Mouse (Mus musculus): ENCODE data around the gene Nek5. TPM values are rescaled to one million over a fixed set of nuclear protein-coding genes. Genes with fewer than 3 reads are reported as not detected.

Gene Nek5
- total RNA-seq, 1 experiment from 2014 or later: not detected

DNA sequence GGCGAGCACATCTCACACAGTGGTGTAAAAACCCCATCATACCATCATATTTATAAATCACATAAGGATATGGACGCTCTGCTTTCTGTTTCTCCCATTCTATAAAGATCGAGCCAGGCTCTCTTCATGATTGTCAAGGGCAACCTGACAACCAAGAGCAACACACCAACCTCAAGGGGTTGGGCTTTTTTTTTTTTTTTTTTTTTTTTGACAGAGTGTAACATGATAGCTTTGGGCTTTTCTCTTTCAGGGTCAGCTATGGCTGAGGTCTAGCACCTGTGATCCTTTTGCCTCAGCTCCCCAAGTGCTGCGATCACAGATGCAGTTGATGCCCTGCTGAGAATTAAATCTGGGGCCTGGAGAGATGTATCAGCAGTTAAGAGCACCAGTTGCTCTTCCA, 17.8 kb downstream of the Nek5 start:
- ATAC-seq (replicated peaks; ENCODE audit: low read depth, poor library complexity, severe bottlenecking): no peak

GRCm38 (mm10) chr8:22091568-22091967, 33.3 kb downstream of the Nek5 start:
- ATAC-seq (replicated peaks; ENCODE audit: low read depth, poor library complexity, severe bottlenecking): no peak

DNA sequence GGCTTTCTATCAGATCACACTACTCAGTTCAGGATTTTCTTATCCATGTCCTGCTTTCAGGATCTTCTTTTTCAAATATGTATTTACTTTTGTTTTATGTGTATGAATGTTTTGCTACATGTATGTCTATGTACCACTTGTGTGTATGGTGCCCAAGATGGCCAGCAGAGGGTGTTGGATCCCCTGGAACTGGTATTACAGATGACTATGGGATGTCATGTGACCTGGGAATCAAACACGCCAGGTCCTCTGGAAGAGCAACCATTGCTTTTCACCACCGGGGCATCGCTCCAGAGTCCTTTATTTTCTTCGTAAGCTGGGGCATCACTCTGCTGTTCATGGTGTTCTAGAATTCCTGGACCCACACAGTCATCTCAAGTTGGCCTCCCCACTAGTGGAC, 35.6 kb downstream of the Nek5 start:
- ATAC-seq (replicated peaks; ENCODE audit: low read depth, poor library complexity, severe bottlenecking): no peak

GRCm38 (mm10) chr8:22079313-22080007, 45.4 kb downstream of the Nek5 start:
- peak; percentile 42; the same call in 1 of the 2 replicates for ATAC-seq (replicated peaks; ENCODE audit: low read depth, poor library complexity, severe bottlenecking)

- no peak for ATAC-seq (replicated peaks; ENCODE audit: low read depth, poor library complexity, severe bottlenecking)
Measured at GRCm38 (mm10) chr8:22061126-22061525, 63.7 kb downstream of the Nek5 start.

- peak; percentile 97 for ATAC-seq (replicated peaks; ENCODE audit: low read depth, poor library complexity, severe bottlenecking)
Measured at GRCm38 (mm10) chr8:22060446-22060889, 64.4 kb downstream of the Nek5 start, which contains the start of gene Alg11. Gene Alg11 (plus strand): TSS chr8:22060721.

DNA sequence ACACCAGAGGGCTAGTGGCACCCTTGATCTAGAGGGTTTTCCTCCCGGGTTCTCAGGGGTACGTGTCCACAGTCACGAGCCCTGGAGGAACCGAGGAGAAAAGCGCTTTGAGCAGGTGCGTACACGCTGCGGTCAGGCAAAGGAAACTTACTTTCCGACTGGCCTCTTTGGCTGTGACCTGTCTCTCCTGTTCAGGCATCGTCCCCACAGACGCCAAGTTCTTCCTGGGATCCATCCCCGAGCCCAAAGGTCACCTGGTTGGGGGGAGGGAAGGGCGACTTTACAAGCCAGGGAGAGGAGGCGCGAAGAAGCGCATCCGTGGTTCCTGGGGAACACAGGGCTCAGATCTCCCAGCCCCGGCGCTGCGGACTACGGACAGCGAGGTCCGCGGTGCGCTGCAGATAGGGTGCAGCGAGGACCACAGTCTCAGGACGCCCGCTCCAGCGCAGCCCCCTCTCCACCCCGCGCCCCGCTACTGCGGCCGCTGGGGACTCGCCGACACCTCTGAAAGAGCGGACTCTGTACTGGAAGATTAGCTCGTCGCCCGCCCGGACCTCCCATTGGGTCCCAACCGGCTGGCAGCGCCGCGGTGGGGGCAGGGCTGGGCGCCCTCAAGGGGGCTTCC, 64.9 kb downstream of the Nek5 start, which contains the start of gene Atp7b:
Gene Atp7b (minus strand): TSS at position 485 of the 625 bp plus-strand sequence.
- ATAC-seq (replicated peaks; ENCODE audit: low read depth, poor library complexity, severe bottlenecking): peak; percentile 36

DNA sequence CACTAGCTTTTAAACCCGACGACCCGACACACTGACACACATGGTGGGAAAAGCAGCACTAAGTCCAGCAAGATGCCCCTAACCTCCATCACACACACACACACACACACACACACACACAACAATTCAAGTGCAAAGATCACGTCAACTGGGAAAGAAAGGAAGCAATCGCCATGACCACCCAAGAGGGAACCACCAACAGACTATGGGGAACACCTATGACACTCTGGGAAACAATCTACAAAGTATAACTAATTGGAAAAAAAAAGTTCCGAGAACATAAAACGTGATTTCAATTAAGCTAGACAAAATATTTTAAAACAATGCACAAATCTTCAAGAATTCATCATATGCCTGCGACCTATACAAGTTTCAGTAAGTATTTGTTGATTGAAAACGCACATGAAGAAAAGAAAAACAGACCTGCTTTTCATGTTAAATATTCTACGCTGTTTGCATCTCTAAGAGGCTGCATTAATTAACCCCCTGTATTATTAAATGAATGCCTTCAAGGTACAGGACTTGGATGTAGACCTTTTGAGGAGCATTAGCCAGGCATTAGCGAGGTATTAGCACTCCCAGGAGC, 65.6 kb downstream of the Nek5 start:
- no peak for ATAC-seq (replicated peaks; ENCODE audit: low read depth, poor library complexity, severe bottlenecking)

- no peak for ATAC-seq (replicated peaks; ENCODE audit: low read depth, poor library complexity, severe bottlenecking)
Measured at GRCm38 (mm10) chr8:22058368-22058767, 66.5 kb downstream of the Nek5 start.

DNA sequence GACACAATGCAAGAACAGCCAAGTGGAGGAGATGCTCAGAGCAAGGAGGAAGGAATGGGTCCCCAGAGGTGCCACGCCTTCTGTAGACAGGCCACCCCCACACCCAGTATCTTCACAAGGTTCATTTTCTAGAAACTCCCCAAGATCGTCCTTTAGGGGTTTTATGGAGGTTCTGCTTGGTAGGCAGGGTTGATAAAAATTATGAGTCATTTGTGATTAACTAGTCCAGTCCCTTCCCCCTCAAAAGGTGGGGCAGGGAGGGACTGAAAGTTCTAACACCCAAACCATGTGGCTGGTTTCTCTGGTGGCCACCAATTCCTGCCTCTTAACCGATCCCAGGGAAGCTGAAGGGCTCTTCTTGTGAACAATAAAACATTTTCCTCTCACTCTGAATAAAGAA, 68.0 kb downstream of the Nek5 start:
- ATAC-seq (replicated peaks; ENCODE audit: low read depth, poor library complexity, severe bottlenecking): no peak

DNA sequence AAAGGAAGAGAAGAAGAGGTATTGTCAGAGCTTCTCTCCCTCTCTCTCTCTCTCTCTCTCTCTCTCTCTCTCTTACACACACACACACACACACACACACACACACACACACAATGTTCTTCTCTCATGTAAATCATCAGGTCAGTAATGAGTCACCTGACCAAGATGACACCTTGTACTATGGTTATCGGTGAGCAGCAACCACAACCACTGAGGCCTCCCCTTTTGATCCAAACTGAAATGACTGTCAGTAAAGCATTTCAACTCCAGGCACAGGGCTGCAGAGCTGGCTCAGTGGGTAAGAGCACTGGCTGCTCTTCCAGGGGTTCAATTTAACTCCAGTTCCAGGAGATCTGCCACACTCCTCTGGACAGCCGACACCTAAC, 69.4 kb downstream of the Nek5 start:
- ATAC-seq (replicated peaks; ENCODE audit: low read depth, poor library complexity, severe bottlenecking): no peak

- peak; percentile 53; the same call in 1 of the 2 replicates for ATAC-seq (replicated peaks; ENCODE audit: low read depth, poor library complexity, severe bottlenecking)
Measured at GRCm38 (mm10) chr8:22054674-22055491, 70.0 kb downstream of the Nek5 start.

- ATAC-seq (replicated peaks; ENCODE audit: low read depth, poor library complexity, severe bottlenecking): peak; percentile 100
Measured at GRCm38 (mm10) chr8:22047699-22048464, 77.0 kb downstream of the Nek5 start.

GRCm38 (mm10) chr8:22043706-22044105, 81.1 kb downstream of the Nek5 start:
- no peak for ATAC-seq (replicated peaks; ENCODE audit: low read depth, poor library complexity, severe bottlenecking)

DNA sequence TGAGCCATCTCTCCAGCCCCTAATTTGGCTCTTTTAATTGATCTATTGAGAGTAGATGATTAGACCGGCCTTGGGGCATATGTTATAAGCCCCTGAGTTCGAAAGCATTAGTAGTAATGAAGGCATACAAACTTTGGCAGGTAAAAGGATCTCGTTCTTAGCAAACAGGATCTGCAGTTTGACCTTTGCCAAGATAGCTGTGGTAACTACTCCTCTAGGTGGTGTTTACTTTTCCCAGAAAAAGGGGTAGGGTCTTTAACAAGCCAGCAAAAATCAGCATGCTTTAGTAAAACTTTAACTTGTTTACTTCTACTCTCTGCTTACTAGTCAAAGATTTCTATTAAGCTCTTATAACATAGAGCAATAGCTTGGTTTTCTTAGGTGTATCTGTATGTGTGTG, 82.3 kb downstream of the Nek5 start:
- no peak for ATAC-seq (replicated peaks; ENCODE audit: low read depth, poor library complexity, severe bottlenecking)

DNA sequence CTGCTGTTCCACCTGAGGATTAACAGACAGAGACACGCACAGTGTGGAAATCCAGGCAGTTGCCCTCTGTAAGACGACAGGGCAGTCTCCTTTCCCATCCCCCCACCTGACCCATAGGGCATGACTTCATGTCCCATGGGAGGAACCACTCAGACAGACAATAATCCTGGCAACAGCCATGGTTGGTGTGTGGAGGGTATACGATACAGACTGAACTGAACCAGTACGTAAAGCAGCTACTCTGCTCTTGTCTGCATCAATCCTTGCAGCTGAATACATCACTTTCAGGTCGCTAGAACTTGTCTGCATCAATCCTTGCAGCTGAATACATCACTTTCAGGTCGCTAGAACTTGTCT, 84.7 kb downstream of the Nek5 start:
- no peak for ATAC-seq (replicated peaks; ENCODE audit: low read depth, poor library complexity, severe bottlenecking)

DNA sequence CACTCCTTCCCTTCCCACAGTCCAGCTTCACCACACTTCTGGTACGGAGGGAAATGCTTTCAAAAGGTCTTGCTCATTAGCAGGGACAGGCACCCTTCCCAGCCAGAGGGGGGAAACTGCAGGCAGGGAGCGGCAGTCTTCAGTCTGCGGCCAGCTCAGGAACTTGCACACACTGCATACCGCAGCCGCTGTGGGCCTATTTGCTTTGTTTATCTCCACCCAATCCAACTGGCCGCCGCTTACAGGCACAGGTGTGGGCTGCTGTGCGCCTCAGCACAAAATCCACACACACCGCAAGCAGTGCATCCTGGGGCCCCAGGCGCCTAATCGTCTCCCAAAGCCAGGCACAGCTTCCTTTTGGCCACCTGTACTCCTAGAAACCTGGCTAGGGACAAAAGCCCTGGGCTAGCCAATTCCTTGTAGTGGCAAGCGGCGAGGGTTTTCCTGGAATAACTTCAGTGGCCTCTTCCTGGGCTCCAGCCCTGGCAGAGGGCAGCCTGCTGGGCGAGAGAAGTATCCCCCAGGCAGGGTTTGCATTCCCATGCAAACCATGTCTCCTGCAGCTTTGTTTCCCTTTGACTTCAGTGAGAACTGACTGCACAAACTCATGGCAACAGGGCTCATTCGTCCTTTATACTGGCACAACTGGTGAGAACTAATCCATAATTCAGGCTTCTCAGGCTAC, 85.2 kb downstream of the Nek5 start:
- no peak for ATAC-seq (replicated peaks; ENCODE audit: low read depth, poor library complexity, severe bottlenecking)

DNA sequence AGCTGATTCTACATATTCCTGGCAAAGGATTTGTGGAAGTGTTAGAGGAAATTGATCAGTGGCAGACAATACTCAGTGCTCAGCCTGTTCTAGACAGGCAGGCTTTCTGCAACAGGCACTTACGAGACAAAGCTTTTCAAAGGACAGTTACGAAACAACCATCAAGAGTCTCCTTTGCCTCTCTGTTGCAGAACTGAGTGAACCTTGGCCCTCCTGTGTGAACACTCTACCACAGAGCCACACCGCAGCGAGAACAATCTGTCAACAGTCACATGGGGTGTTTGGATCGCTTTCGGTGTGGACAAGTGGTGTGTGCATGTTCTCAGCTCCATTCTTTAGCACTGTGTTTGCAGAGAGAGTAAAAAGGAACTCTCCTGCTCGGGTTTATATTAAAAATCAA, 87.8 kb downstream of the Nek5 start:
- ATAC-seq (replicated peaks; ENCODE audit: low read depth, poor library complexity, severe bottlenecking): no peak

- no peak for ATAC-seq (replicated peaks; ENCODE audit: low read depth, poor library complexity, severe bottlenecking)
Measured at GRCm38 (mm10) chr8:22036137-22036536, 88.7 kb downstream of the Nek5 start.
